Mouse (Mus musculus) cerebellum, postnatal 25 days (tissue): ENCODE results near the gene Diaph2.
A peak's percentile ranks its signal among the peaks of the same experiment; 100 is the strongest.

ENCODE experiments used
- DNase-seq, 2 experiments: peaks; one replicate each; pipeline ENCODE4 v3.0.0; 2021; ENCODE audit warnings: mixed read lengths in 2 of 2

The Diaph2 gene

DNA sequence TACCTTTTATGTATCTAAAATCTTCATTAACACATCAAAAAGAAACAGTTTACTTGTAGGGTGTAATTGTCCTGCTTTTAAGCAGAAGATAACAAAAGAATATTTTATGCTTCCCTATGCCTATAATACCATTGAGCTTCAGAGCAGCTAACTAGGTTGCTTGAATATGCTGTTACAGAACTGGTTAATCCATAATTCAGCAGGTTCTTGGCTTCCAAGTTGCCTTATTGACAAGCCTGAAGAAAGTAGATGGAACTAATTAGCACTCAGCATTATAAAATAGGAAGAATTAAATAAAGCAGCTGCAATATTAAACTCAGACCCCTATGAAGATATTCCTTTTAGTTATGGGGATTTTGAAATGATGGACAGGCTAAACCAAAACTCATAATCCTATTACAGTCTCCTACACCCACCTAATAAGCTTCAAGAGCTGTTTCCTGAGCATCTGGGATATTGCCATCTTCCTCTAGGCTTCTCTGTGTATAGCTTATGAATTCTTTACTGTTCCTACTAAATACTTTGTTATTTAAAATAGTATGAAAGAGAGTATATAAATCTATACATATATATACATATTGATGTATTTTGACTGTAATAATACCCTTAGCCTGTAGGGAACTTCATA is 601.4 kb downstream of the Diaph2 start:
- no peak for DNase-seq

DNA sequence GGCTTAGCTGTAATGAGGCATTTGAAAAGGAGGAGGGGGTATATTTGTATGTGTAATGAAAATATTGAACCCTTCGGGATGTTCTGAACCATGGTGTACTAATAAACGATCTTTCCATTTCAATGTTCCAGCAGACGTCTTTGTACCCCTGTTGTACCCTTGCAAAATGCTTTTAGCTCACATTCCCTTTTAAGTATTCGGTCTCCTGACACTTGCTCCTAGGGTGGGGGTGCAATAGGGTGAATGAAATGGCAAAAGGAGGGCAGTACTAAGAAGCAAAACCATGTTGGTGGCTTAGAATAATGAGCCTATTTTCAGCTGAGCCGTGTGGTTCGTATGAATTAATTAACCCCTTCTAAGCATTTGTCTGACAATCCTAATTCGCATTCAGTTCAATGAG is 601.9 kb downstream of the Diaph2 start:
- DNase-seq, result no peak

DNA sequence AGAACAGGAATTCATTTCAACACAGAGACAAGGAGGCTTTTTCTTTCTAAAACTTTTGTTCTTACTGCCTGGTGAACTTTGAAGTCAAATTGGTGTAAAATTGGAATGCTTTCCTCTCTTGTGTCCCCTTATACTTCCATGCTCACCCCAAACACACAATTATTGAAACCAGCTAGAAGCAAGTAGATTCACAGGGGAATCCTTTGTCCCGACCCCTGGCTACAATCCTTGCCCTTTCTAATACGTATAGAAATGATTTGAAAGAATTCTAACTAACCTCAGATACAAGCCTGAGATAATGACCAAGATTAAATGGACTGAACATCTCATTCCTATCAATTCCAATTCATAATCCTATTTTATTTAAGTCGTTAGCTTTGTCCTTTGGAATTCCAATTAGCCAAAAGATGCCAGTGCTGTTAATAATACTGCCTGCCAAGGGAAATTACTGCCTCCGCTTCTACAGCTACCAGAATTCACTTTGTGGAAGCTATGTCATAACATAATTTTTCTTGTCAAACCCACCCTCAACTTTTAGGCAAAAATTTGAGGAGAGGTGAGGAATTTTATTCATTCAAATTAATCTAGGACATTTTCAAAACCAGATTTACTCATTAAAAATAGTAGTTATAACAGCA is 644.1 kb downstream of the Diaph2 start:
- DNase-seq, result no peak

DNA sequence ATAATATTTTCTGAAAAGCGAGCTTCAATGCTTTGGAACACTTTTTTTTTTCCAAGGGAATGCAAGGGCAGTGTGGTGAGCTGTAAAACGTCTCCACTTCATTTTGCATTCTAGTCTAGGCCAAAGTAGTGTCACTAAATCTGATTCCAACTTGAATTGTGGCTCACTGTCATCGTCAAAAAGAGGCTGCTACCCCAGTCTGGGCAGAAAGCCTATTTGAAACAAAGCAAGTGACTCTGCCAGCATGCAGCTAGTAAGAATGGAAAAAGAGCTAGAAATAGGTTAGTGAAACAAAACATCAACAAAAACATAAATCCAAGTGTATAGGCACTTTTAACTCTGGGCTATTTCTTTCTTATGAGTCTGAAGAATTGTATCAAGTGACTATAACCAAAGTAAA is 653.7 kb downstream of the Diaph2 start:
- peak; percentile 12 to 16 for DNase-seq

DNA sequence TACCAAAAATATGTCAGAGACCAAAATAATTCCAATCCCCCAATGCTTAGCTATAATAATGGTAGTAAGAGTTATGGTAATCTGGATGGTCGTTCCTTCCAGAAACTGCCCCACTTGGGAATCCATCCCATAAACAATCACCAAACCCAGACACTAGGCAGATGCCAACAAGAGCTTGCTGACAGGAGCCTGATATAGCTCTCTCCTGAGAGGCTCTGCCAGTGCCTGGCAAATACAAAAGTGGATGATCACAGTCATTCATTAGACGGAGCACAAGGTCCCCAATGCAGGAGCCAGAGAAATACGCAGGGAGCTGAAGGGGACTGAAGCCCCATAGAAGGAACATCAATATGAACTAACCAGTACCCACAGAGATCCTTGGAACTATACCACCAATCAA is 657.9 kb downstream of the Diaph2 start:
- peak; percentile 7 to 14 for DNase-seq

DNA sequence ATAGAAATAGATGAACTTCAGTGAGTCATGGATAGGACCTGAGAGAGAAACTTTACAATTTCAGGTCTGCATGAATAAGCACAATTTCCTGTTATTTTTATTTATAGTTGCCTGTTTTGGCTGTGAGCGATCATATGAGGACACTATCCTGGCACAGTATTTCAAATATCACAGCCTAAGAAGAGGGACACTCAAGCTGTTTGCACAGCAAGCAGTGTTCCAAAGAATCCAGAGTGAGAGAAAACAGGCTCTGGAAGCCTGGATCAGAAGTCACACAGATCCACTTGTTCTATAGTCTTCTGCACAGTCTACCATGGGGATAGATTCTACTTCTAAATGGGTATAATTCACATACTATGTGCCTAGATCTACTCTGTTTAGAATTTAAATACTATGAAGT is 659.4 kb downstream of the Diaph2 start:
- peak; percentile 13 to 42 for DNase-seq

DNA sequence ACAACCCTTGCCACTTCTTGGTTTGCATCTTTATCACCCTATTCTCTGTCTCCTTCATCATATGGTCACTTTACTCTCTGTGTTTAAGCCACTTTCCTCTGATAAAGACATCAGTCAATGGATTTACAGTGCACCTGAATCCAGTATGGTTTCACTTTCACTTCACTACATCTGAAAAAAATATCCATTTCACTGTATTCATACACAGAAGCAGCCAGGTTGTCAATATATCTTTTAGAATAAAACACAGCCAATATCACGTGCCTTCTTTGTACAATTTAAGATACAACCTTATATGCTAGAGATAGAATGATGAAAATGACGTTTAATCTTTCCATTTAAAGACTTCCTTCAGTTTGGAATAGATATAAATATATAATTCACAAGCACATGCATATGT is 673.6 kb downstream of the Diaph2 start:
- no peak for DNase-seq

DNA sequence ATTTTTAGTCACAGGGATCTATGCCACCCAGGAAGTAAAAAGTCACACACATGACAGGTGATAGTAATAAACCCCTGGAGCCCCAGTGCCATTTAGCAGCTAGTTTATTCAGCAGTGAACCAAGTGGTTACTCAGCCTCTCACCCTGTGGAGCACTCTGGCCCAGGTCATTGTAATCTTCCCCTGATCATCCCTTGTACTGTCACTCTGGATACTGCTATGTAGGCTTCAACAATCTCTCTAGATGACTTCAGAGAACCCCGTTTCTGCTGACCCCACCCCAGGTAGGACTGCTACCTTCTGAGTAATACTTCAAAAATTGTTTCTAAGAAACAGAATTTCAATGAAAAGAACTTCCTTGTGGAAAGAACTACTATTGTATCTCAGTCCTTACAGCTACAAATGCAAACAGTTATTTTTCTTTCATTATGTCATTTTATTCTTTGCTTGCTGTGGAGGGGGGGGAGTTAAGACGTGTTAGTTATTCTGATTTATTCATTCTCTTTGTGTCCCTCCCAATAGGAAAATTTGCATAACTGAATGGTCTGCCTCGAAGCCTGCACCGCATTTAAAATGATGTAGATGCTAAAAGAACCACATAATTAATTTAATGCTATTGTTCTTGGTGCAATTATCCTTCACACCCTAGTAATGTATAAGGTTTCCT is 702.4 kb downstream of the Diaph2 start:
- DNase-seq, result no peak

DNA sequence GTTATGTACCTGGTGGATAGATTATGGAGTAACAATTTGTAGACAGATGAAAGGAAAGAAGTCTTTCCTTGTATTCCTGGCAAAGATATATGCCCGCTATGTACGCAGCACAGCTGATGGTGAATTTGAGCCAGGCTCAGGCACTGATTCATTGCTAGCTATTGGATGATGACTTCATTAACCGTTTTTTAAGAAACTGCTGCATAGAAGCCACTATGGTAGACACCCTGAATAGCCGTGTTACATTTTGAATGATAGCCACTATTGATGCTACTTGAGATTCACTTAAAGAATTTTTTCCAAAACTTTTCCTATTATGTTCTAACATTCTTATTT is 702.9 kb downstream of the Diaph2 start:
- DNase-seq, result no peak

DNA sequence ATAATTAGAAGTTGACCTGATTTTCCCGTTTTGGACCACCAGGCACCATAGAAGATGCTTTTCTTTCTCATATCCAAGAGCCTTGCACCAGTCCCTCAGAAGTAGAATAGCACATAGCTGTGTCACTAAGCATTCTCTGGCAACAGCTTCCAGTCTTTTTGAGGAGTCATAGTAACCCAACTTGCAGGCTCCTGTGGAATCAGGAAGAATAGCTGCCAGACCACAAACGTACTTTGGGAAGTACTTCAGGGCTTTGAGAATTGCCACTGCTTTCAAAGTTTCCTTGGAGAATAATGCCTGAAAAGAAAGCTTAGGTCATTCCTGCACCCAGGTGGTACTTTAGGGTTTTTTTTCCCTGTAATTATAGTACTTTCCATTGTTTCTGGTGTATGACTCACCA is 723.6 kb downstream of the Diaph2 start:
- DNase-seq, result no peak

DNA sequence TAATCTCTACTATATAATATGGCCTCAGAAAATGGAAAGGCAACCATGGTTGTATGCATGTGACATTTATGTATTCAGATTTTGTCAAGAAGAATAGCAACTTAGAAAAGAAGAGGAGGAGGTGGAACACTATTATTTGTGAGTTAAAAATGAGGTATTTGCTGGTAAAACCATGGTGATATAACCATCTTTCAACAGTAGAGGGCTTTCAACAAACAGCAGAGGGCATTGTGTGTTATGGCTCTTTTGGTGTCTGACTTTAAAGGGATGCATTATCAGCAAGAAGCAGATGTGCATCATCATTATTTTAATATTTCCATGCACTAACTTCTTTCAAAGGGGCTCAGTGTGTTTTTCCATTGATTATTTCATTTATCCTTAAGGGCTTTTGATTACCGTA is 731.3 kb downstream of the Diaph2 start:
- no peak for DNase-seq

DNA sequence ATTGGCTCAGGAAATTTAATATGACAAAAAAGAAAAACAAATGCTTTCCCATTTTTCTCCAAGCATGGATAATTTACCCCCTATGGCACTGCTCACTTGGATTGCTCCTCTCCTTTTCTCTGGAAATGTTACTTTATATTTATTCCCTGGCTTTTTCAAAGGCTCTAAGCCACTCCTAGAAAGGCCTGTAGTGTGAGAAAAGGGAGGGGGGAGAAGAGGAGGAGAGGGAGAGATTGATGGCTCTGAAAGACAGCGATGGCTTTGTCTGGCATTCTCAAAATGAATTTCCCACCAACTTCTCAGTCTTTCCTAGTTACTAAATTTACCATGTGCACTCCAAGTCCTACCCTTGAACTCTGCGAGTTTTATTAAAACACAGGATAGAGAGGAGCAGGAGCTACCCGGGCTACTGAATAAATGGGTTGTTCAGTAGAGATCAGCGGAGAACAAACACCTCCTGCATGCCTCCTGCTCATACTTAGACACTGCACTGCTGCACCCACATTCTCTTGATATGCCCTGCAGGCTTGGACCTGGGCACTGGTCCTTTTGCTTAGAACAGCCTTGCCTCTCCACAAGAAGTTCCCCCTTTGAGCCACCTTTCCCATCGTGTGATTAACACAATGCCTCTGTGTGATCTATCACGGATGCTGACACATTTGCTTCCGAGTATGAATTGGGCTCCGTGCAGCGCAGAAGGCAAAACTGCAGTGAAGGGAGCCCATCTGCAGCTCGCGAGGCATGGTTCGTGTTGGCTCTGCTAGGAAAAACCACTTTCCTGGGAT is 753.3 kb downstream of the Diaph2 start:
- DNase-seq, result peak; percentile 11 to 29

DNA sequence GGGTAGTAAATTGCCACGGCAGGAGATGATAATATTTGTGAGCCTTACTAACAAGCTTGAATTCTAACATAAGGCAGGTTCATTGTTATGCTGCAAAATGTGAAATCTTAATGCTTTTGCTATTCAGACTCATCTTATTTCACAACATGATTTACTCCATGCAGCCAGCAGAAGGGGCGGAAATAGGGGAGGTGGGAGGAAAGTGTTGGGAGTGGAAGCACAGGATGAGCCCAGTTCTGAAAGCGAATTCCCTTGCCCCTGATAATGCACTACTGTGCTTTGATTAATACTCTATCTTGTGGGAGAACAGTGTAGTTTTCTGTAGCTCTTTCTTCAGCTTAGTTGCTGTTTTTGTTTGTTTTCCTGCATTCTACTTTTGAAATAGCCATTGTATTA is 753.9 kb downstream of the Diaph2 start:
- no peak for DNase-seq

DNA sequence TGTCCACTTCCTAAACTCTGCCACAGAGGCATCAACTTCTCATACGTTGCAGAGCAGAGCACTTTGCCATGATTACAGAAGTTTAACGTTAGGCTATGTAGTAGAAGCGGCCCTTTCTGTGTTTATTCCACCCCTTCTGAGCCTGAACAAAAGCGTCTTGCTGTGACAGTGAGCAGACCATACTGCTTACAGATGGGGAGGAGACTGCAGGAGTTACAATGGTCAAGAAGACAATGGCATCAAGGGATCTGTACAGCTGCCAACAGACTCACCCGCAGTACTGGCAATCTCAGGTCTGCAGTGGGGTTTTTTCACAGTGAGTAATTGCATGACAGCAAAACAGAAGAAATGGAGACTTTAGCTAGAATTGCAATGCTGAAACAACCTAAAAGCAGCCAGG is 756.1 kb downstream of the Diaph2 start:
- no peak for DNase-seq
